Mouse (Mus musculus) right cerebral cortex, postnatal 25 days (tissue): ENCODE data around the gene Lysmd3.

Experiments used
- DNase-seq: peaks from one replicate; pipeline ENCODE4 v3.0.0; 2022

The Lysmd3 gene

GRCm38 (mm10) chr13:81683107-81683506 is 25.6 kb downstream of the Lysmd3 start:
- DNase-seq: no peak

DNA sequence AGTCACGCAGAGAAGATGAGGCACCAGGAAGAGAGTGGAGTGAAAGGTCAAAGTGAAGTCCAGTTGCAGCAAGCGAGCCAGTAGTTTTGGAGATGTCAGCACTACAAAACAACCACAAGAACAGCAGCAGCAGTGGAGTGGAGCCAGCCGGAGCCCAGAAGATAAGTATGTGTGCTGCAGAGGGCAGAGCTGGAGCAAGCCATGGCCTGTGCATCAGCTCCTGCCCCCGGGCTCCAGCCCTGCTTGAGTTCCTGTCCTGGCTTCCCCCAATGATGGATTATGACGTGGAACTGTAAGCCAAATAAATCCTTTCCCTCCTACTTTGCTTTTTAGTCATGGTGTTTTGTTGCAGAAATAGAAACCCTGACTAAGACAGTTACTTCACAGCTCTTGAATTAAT is 26.8 kb downstream of the Lysmd3 start:
- no peak for DNase-seq

DNA sequence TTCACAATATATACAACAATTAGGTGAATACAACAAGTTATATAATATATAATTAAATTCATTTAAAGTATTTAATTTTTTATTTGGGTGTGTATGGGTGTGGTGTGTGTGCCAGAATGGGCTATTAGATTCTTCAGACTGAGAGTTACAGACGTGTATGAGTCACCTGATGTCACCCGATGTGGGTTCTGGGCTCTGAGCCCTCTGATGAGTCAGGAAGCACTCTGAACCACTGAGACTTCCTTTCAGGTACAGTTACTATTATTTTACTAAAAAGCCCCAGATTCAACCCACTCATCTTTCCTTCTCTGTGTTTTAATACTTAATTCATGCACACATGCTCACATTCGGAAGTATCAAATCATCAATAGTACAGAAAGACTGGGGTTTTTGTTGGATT is 27.4 kb downstream of the Lysmd3 start:
- DNase-seq: no peak

- no peak for DNase-seq
Observed at GRCm38 (mm10) chr13:81689587-81689986, 32.1 kb downstream of the Lysmd3 start.

GRCm38 (mm10) chr13:81690477-81690876 is 33.0 kb downstream of the Lysmd3 start:
- DNase-seq: no peak

GRCm38 (mm10) chr13:81691606-81692005 is 34.1 kb downstream of the Lysmd3 start:
- no peak for DNase-seq

GRCm38 (mm10) chr13:81694446-81694845 is 37.0 kb downstream of the Lysmd3 start:
- no peak for DNase-seq

GRCm38 (mm10) chr13:81703148-81703547 is 45.7 kb downstream of the Lysmd3 start:
- no peak for DNase-seq

DNA sequence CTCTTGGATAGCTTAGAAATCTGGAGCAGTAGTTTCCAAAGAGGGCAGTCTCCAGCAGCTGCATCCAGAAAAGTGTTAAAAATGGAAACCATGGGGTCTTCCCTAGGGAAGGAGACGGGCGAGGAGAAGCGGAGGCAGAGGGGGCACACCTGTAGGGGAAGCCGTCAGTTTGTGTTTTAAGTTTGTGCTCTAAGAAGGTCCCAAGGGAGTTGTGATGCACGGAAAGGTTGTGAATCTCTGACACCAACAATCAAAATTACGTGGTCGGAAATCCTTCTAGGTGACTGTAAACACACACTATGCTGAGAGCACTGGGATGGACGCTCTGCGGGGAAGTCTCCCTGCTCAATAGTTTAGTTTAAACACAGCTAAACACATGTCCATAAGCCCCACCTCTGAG is 46.2 kb downstream of the Lysmd3 start:
- no peak for DNase-seq

DNA sequence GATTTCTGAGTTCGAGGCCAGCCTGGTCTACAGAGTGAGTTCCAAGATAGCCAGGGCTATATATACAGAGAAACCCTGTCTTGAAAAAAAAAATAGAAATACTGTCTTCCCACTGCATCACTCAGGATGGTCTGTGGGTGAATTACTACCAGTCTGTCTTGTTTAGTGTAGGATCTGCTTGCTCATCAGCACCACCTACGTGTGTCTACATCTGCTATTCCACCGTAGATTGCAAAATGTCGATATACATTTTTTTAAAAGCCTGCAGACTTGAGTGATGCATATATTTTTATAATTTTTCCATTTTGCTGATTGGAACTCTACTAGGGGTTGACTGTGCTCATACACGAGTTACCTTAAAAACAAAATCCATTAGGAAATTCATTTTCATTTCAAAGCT is 48.8 kb downstream of the Lysmd3 start:
- no peak for DNase-seq

DNA sequence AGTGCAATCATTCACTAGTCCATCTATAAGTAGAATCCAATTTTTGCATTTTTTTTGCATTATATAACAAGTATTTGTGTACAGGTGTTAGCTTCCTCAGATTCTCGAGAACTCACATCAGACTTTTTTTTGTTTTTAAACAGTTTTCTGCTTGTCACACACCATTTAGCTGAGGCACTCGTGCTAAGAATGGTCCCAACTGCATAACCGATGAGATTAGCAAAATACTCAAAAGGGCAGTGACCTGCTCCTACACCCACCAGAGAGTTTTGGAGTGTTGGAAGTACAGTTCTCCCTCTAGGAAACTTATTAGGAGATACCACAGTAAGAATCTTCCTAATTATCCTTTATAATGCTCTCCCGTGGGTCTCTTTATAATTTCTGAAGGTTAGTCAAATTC is 52.3 kb downstream of the Lysmd3 start:
- DNase-seq: no peak

GRCm38 (mm10) chr13:81710266-81710665 is 52.8 kb downstream of the Lysmd3 start:
- no peak for DNase-seq

DNA sequence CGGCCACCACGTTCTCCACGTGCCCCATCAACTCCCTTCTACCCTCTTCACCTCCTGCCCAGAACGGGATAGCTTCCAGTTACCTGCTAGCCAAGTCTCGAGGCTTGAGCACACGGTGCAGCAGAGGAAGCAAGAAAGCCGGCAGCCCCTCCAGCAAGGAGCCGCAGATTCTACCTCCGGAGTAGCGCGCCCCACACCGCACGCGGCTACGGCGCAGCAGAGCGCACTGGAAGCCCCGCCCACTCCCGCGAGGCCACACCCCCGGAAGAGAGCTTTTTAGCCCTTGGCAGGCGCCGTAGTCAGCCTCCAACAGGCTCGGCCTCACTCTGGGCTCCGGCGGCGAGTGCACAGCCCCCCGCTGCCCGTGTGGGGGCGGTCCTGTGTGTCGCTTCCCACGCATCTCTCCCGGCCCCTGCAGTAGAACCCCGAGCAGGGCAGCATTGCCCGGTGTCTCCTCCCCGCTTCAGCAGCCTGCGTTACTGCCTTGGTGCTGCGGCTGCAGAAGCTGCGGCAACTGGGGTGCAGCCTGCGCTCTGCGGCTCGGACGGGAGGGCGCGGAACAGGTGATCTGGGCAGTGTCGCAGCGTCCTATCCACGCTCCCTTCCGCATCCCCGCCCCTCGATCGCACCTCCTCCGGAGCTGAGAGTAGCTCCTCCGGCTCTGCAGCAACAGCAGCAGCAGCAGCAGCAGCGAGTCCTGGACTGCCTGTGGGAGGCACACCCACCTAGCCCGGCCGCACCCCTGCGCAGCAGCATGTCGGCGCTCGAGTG is 53.5 kb downstream of the Lysmd3 start, which contains the start of the genes Polr3g and Mblac2:
TSS of gene Polr3g (minus strand) at position 239 of the 771 bp plus-strand sequence.
TSS of gene Mblac2 (plus strand) at position 567 of the 771 bp plus-strand sequence.
- peak; percentile 95 for DNase-seq

- peak; percentile 62 for DNase-seq
Observed at GRCm38 (mm10) chr13:81711546-81712371, 54.3 kb downstream of the Lysmd3 start.

DNA sequence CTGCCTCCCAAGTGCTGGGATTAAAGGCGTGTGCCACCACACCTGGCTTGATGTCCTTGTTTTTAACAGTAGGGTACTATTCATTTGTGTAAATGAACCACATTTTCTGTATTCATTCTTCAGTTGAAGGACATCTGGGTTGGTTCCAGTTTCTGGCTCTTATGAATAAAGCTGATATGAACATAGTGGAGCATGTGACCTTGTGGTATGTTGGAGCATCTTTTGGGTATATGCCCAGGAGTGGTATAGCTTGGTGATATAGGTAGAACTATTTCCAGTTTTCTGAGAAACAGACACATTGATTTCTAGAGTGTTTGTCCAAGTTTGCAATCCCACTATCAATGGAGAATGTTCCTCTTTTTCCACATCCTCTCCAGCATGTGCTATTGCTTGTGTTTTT is 56.4 kb downstream of the Lysmd3 start:
- DNase-seq: no peak
